Comparison of ENCODE assay signal across 27 mouse cellular contexts in genomic region chr5:27879726-27880125, GRCm38 (mm10). TPM values are rescaled to one million over a fixed set of nuclear protein-coding genes. Genes with fewer than 3 reads are reported as not detected.
A peak's percentile ranks its signal among the peaks of the same experiment; 100 is the strongest.
DNase-seq lines count a peak whose midpoint lies in the region; ATAC-seq and TF ChIP-seq lines count a peak whose summit lies in the region.
"Had no signal": no experiment of that assay in that cellular context is flagged by ENCODE, and none has a peak within 500 bp of the region (broad histone marks: within the 10 kb centered on the region; RNA-seq: fewer than 3 reads in every experiment).

No protein-coding gene starts in this region.

- H3K4me2 ChIP-seq in kidney, embryonic 16.5 days (replicated peaks; ENCODE audit: low read depth, low read length), result no peak overlapping the region
- no peak overlapping the region for H3K4me2 ChIP-seq in kidney, embryonic 14.5 days (replicated peaks; ENCODE audit: low read depth, low read length)
- H3K4me2 ChIP-seq: embryonic facial prominence, embryonic 12.5 days; forebrain, embryonic 13.5 days had no signal

- peaks cover 3% of the 10 kb centered on the region; the same call in 1 of the 2 replicates for H3K4me1 ChIP-seq in kidney, adult 2 months (ENCODE audit: control insufficient read depth, insufficient read depth, low read length)
- peaks cover 9% of the 10 kb centered on the region; the same call in 1 of the 2 replicates for H3K4me1 ChIP-seq in kidney, embryonic 16.5 days (ENCODE audit: insufficient read depth, low read length)
- H3K4me1 ChIP-seq in kidney, embryonic 14.5 days (ENCODE audit: control insufficient read depth, insufficient read depth, low read length), result no peaks in the 10 kb centered on the region
- H3K4me1 ChIP-seq: embryonic facial prominence, embryonic 12.5 days; forebrain, embryonic 13.5 days had no signal

- no peak for ATAC-seq in kidney, embryonic 16.5 days (ENCODE audit: low FRiP score, low TSS enrichment)
- no peak for ATAC-seq in kidney, embryonic 14.5 days (ENCODE audit: low FRiP score, low TSS enrichment)
- ATAC-seq: activated CD4-positive, CD25-positive, alpha-beta regulatory T cell, adult 4 months; CD4-positive, CD25-positive, alpha-beta regulatory T cell, adult 4 months; forebrain, embryonic 13.5 days; Patski had no signal

- no peaks in the 10 kb centered on the region for H3K27me3 ChIP-seq in kidney, adult 2 months (replicated peaks; ENCODE audit: control insufficient read depth, insufficient read depth, low read length)
- H3K27me3 ChIP-seq in kidney, embryonic 16.5 days (ENCODE audit: insufficient read depth, low read length), result no peaks in the 10 kb centered on the region
- no peaks in the 10 kb centered on the region for H3K27me3 ChIP-seq in kidney, embryonic 14.5 days (ENCODE audit: control insufficient read depth, insufficient read depth, low read length)
- H3K27me3 ChIP-seq: CH12.LX; embryonic facial prominence, embryonic 12.5 days; forebrain, embryonic 13.5 days; Patski had no signal

- TF ChIP-seq POLR2A in kidney, adult 2 months (IDR thresholded peaks at IDR 0.05; ENCODE audit: low read depth, low read length), result no peak

- DNase-seq in heart, adult 11 months, result peak; percentile 23
- DNase-seq in heart, postnatal 4 days, result no peak
- peak; percentile 60 for DNase-seq in kidney, adult 2 months
- peak; percentile 54 for DNase-seq in kidney, adult 9 months
- DNase-seq in kidney, adult 18-20 months, result no peak
- peak; percentile 15 to 21 for DNase-seq in kidney, postnatal 36 days
- DNase-seq: adrenal gland, adult 8-10 months; adrenal gland, postnatal 14 days; adrenal gland, postnatal 36 days; B cell, adult 2 months; cerebellum, adult 11-12 months; cerebellum, adult 2 months; cerebellum, adult 9-10 months; cerebellum, postnatal 10 days; cerebellum, postnatal 25 days had no signal

- H3K27ac ChIP-seq in kidney, adult 2 months (ENCODE audit: insufficient read depth, low read depth, low read length), result no peak overlapping the region
- no peak overlapping the region; the same call in 1 of the 2 replicates for H3K27ac ChIP-seq in kidney, embryonic 16.5 days (ENCODE audit: low read length)
- H3K27ac ChIP-seq in kidney, embryonic 14.5 days (ENCODE audit: low read depth, low read length), result no peak overlapping the region
- H3K27ac ChIP-seq: embryonic facial prominence, embryonic 10.5 days; embryonic facial prominence, embryonic 12.5 days; forebrain, embryonic 13.5 days had no signal

- WGBS in kidney, adult 2 months, result 45% methylated on average over 3 of the region's 3 CpGs
- 77% methylated on average over 3 of the region's 3 CpGs for WGBS in kidney, embryonic 16.5 days
- 81% methylated on average over 3 of the region's 3 CpGs for whole genome bisulfite sequencing in kidney, embryonic 14.5 days

- H3K9me3 ChIP-seq in kidney, embryonic 16.5 days (ENCODE audit: low read length), result no peaks in the 10 kb centered on the region
- H3K9me3 ChIP-seq in kidney, embryonic 14.5 days (ENCODE audit: control insufficient read depth, low read length), result no peaks in the 10 kb centered on the region
- H3K9me3 ChIP-seq: embryonic facial prominence, embryonic 10.5 days; embryonic facial prominence, embryonic 12.5 days; forebrain, embryonic 13.5 days; G1E had no signal

- H3K9ac ChIP-seq in kidney, embryonic 16.5 days (replicated peaks; ENCODE audit: low read length), result no peak overlapping the region
- H3K9ac ChIP-seq in kidney, embryonic 14.5 days (ENCODE audit: low read depth, low read length), result no peak overlapping the region
- H3K9ac ChIP-seq: embryonic facial prominence, embryonic 12.5 days; forebrain, embryonic 13.5 days had no signal

- TF ChIP-seq CTCF in kidney, adult 2 months (conservative IDR thresholded peaks at IDR 0.05; ENCODE audit: insufficient read depth, insufficient read length, low read depth, low read length), result no peak

- no peaks in the 10 kb centered on the region for H3K36me3 ChIP-seq in kidney, adult 2 months (ENCODE audit: control insufficient read depth, insufficient read depth, low read length)
- H3K36me3 ChIP-seq in kidney, embryonic 16.5 days (ENCODE audit: insufficient read depth, low read length), result no peaks in the 10 kb centered on the region
- no peaks in the 10 kb centered on the region for H3K36me3 ChIP-seq in kidney, embryonic 14.5 days (ENCODE audit: control insufficient read depth, insufficient read depth, low read length)
- H3K36me3 ChIP-seq: embryonic facial prominence, embryonic 10.5 days; embryonic facial prominence, embryonic 12.5 days; G1E had no signal

- H3K4me3 ChIP-seq in kidney, adult 2 months (ENCODE audit: insufficient read depth, low read depth, low read length), result no peak overlapping the region
- H3K4me3 ChIP-seq in kidney, embryonic 16.5 days (ENCODE audit: low read length), result no peak overlapping the region
- H3K4me3 ChIP-seq in kidney, embryonic 14.5 days (ENCODE audit: low read length), result no peak overlapping the region
- H3K4me3 ChIP-seq: embryonic facial prominence, embryonic 10.5 days; embryonic facial prominence, embryonic 12.5 days; forebrain, embryonic 13.5 days had no signal

RNA-seq across cellular contexts. Expression of gene Htr5a, which starts 37.8 kb away (rescaled TPM):
- not detected for total RNA-seq in heart, postnatal 4 days (2021)
- polyA plus RNA-seq in kidney, adult 2 months (2012; rRNA removed), result not detected in 2 replicates
- polyA plus RNA-seq in kidney, embryonic 16.5 days (2015; fragmentation: Nextera tagmentation; extraction: Ambion mirVana), result not detected in 2 replicates
- polyA plus RNA-seq in kidney, embryonic 14.5 days (2014; fragmentation: Nextera tagmentation; extraction: Ambion mirVana), result not detected in 2 replicates
- total RNA-seq: adrenal gland, adult 18-20 months; adrenal gland, adult 8-10 months; adrenal gland, postnatal 14 days; adrenal gland, postnatal 36 days; CH12.LX had no signal
- polyA plus RNA-seq: activated CD4-positive, CD25-positive, alpha-beta regulatory T cell, adult 4 months; CD4-positive, CD25-positive, alpha-beta regulatory T cell, adult 4 months; embryonic facial prominence, embryonic 10.5 days; forebrain, embryonic 11.5 days; G1E; Patski had no signal

Comparison
In these comparisons a context has a peak if more than half of its experiments do, and no peak if none do; other contexts are left out.
1. DNase-seq: peak in heart, adult 11 months (single experiment), kidney, adult 2 months (single experiment), kidney, adult 9 months (single experiment) and kidney, postnatal 36 days (2 of 2); none in heart, postnatal 4 days (single experiment) and kidney, adult 18-20 months (single experiment).